Mouse (Mus musculus) cortical plate, adult 2 months (tissue): ENCODE data around the gene Rasgef1c. TPM values are rescaled to one million over a fixed set of nuclear protein-coding genes. Genes with fewer than 3 reads are reported as not detected.

Experiments
- H3K27ac ChIP-seq: fragments of 200-500 bp; 2 replicates; pipeline ENCODE4 v1.5.1; 2012; ENCODE audit warnings: low read length, control low read depth, inconsistent platforms; ENCODE audit not compliant: insufficient read depth
- H3K4me1 ChIP-seq: fragments of 200-500 bp; 2 replicates; pipeline ENCODE4 v1.6.1; 2011; ENCODE audit warnings: low read length; ENCODE audit not compliant: control insufficient read depth, insufficient read depth
- H3K4me3 ChIP-seq: fragments of 200-500 bp; 2 replicates; pipeline ENCODE4 v1.5.1; 2011; ENCODE audit warnings: mild to moderate bottlenecking, low read length, control low read depth; ENCODE audit not compliant: insufficient read depth
- CTCF ChIP-seq: fragments of 200-500 bp; IDR thresholded peaks from 2 replicates; pipeline ENCODE4 v1.5.1; 2011; ENCODE audit warnings: mild to moderate bottlenecking, control low read depth, low read length; ENCODE audit not compliant: insufficient read depth; ENCODE audit errors: extremely low read depth
- POLR2A ChIP-seq: fragments of 200-500 bp; IDR thresholded peaks from 2 replicates; pipeline ENCODE4 v1.6.1; 2011; ENCODE audit warnings: mild to moderate bottlenecking, low read length, control low read depth; ENCODE audit not compliant: insufficient read depth; ENCODE audit errors: extremely low read depth
- polyA plus RNA-seq: library from polyadenylated mRNA; depleted of rRNA; stranded (reverse); fragments of >200 nt; gene quantifications from 2 replicates; pipeline ENCODE4 v1.2.3, GENCODE M21; 2012

The Rasgef1c gene
- polyA plus RNA-seq, 1 experiment: 38.8 TPM

- no peaks in the 10 kb centered on the region for H3K4me1 ChIP-seq
- H3K27ac ChIP-seq: no peak overlapping the region
- no peak overlapping the region for H3K4me3 ChIP-seq
- TF ChIP-seq POLR2A: no peak
These were observed 17.0 kb downstream of the Rasgef1c start for GRCm38 (mm10) chr11:49918521-49919180.

DNA sequence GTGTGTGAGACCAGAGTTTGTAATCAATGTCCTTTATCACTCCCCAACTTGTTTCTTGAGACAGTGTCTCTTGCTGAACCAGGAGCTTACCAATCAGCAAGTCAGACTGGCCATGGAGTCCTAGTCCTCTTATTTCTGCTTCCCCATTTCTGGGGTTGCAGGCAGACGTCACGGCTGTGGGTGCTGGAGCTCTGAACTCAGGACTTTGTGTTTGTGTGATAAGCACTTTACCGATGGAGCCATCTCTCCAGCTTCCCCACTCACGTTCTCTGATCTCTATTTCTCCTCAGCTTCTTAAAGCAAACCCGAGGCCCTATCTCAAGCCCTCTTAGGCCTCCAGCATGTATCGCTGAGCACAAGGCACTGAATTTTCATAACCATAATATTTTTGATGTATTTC, 17.7 kb downstream of the Rasgef1c start:
- Histone ChIP-seq H3K4me1 (no peaks in the 10 kb centered on the region), H3K27ac (no peak overlapping the region), H3K4me3 (no peak overlapping the region)
- no peak for TF ChIP-seq POLR2A
- no peak for TF ChIP-seq CTCF

DNA sequence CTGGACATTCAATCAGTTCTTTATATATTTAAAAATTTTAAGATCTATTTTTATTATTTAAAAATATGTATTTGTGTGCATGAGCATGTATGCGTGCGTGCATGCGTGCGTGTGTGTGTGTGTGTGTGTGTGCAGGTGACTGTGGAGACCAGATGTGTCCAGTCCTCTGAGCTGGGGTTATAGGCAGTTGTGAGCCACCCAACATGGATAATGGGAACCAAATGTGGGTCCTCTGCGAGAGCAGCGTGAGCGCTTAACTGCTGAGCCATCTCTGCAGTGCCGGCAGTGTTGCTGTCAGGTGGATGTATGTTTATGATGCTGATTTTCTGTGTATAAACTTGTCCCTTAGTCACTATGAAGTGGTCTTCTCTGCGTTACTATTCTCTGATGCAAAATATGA, 21.9 kb downstream of the Rasgef1c start:
- Histone ChIP-seq H3K4me1 (peaks cover 5% of the 10 kb centered on the region; the same call in 1 of the 2 replicates), H3K4me3 (no peak overlapping the region), H3K27ac (no peak overlapping the region)
- TF ChIP-seq CTCF (no peak), POLR2A (no peak)

- TF ChIP-seq POLR2A (no peak), CTCF (no peak)
- no peak overlapping the region for H3K4me3 ChIP-seq
- 0 out of 2 replicates have a peak overlapping the region, but pooled peaks have one; percentile 17 for H3K27ac ChIP-seq
- H3K4me1 ChIP-seq: peaks cover 11% of the 10 kb centered on the region
These were observed 24.5 kb downstream of the Rasgef1c start for GRCm38 (mm10) chr11:49926183-49926582.

- 0 out of 2 replicates have a peak, but pooled peaks have one; percentile 20 for TF ChIP-seq CTCF
- no peak for TF ChIP-seq POLR2A
- Histone ChIP-seq H3K4me3 (no peak overlapping the region), H3K4me1 (peaks cover 13% of the 10 kb centered on the region), H3K27ac (no peak overlapping the region)
These were observed 25.5 kb downstream of the Rasgef1c start for GRCm38 (mm10) chr11:49927169-49927568.

DNA sequence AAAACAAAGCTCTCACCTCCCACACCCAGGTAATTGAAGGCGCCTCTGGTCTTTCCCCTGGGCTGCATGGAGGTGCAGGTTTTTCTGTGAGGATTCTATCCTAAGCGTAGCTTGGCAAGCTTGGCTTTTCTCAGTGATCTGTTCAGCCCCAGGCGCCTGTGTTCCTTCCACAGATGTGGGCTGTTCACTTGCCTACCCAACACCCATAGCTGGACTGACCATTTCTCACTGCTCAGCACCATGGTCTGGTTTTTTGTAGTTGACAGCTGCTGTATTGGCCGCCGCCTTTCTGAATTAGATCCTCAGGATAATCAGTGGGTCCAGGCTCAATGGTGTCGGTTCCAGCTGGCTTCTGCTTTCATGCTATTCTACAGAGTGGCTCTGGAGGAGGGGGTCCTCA, 26.0 kb downstream of the Rasgef1c start:
- Histone ChIP-seq H3K27ac (no peak overlapping the region), H3K4me1 (peaks cover 13% of the 10 kb centered on the region), H3K4me3 (no peak overlapping the region)
- no peak for TF ChIP-seq CTCF
- no peak for TF ChIP-seq POLR2A

DNA sequence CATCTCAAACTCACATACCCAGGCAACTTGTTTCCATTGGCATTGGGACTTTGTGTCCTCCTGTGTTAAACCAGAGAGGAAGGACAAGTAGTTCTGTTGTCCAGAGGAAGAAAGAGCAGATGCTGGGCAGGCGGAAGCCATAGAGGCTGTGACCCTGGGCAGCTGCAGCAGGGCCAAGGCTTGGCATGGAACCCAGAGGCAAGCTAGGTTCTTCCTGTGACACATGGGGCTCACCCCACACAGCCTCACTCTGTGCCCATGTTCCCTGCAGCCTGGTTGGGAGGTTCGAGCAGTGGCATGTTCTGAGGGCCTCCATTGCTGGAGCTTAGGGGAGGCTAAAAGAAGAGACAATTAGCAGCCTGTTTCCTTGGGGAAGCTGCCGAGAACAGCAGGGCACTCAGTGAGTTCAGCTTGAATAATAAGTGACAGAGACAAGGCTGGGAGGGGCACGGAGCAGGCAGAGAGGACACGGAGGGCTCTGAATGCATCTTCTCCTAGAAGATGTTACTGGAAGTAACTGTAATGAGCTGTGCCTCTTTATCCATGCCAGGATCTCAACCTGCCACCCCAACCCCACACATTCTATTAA, 29.5 kb downstream of the Rasgef1c start:
- H3K4me1 ChIP-seq: peaks cover 27% of the 10 kb centered on the region
- peak overlapping the region; percentile 45 for H3K27ac ChIP-seq
- no peak overlapping the region for H3K4me3 ChIP-seq
- TF ChIP-seq POLR2A: no peak
- TF ChIP-seq CTCF: no peak

DNA sequence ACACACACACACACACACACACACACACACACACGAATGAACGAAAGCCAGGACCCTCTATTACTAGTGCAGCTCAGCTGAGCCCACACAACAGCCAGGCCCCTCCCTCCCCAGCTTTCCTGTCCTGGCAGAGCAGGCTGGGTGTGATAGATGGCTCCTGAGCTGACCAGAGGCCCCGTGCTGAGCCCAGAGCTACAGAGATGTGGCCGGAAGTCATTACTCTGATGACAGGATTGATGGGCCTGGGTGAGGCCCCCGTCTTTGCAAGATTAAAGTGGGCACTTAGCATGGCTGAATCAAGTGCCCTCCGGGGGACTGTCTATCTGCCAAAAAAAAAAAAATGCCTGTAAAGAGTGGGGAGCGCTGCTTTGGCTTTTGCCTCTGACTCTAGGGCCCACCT, 30.2 kb downstream of the Rasgef1c start:
- TF ChIP-seq POLR2A (no peak), CTCF (no peak)
- no peak overlapping the region for H3K4me3 ChIP-seq
- H3K4me1 ChIP-seq: peaks cover 24% of the 10 kb centered on the region
- H3K27ac ChIP-seq: no peak overlapping the region

- H3K27ac ChIP-seq: peak overlapping the region; percentile 85
- TF ChIP-seq CTCF (no peak), POLR2A (no peak)
- H3K4me3 ChIP-seq: no peak overlapping the region
These were observed 32.2 kb downstream of the Rasgef1c start for GRCm38 (mm10) chr11:49933811-49934210.

DNA sequence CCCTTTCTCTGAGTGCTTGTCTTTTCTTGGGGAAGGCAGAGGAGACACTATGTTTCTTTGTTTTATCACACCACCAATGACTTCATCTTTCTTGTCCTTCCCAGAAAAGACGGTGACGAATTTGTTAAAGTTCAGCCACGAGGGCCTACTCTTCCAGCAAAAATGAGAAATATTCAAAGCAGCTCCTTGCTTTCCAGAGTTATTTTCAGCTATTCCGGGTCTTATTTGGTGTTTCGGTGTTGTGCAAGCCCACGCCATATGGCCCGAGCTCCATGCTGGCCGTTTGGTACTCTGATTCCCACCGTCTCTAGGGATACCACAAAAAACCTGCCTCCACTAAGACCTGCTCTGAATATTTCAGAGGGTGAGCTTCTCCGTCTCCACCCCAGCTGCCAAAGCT, 32.7 kb downstream of the Rasgef1c start:
- TF ChIP-seq CTCF (no peak), POLR2A (no peak)

More at GRCm38 (mm10) chr11:49933811-49934210, 32.2 kb downstream of the Rasgef1c start:
- H3K4me1 ChIP-seq: peaks cover 28% of the 10 kb centered on the region

DNA sequence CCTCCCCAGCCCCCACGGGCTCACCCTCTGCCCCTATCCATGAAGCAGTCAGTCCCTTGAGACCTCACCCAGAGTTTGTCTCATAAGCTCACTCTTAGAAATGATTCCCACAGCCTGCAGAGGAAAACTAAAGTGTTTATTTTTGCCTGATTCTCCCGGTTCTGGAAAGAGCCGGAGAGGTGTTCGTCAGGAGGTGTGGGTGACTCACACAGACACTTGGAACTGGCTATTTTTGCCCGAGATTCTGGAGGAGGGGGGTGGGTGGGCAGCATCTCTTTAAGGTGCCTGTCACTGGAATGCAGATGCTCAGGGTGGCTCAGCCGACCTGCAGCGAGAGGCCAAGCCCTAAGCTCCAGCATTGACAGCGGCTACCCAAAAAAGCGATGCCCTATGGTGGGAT, 34.8 kb downstream of the Rasgef1c start:
- Histone ChIP-seq H3K27ac (peak overlapping the region; percentile 87), H3K4me3 (no peak overlapping the region), H3K4me1 (peaks cover 25% of the 10 kb centered on the region)
- TF ChIP-seq POLR2A (no peak), CTCF (no peak)

More for the DNA sequence above, 32.7 kb downstream of the Rasgef1c start:
- Histone ChIP-seq H3K4me3 (no peak overlapping the region), H3K27ac (peak overlapping the region; percentile 85), H3K4me1 (peaks cover 31% of the 10 kb centered on the region)
